Mouse (Mus musculus) right cerebral cortex, postnatal 4 days (tissue): ENCODE results near the gene Colgalt2.

Experiments
- DNase-seq: peaks from one replicate; pipeline ENCODE4 v3.0.0-alpha.2; 2022

Gene Colgalt2

GRCm38 (mm10) chr1:152496831-152497230, 97.2 kb downstream of the Colgalt2 start:
- DNase-seq: no peak

GRCm38 (mm10) chr1:152497581-152497980, 98.0 kb downstream of the Colgalt2 start:
- DNase-seq: no peak

GRCm38 (mm10) chr1:152499802-152500201, 100.2 kb downstream of the Colgalt2 start:
- DNase-seq: no peak

GRCm38 (mm10) chr1:152506175-152506574, 106.5 kb downstream of the Colgalt2 start:
- no peak for DNase-seq

- DNase-seq: no peak
These were observed 107.1 kb downstream of the Colgalt2 start for GRCm38 (mm10) chr1:152506726-152507125.

- no peak for DNase-seq
These were observed 109.0 kb downstream of the Colgalt2 start for GRCm38 (mm10) chr1:152508481-152509220.

- no peak for DNase-seq
These were observed 111.6 kb downstream of the Colgalt2 start for GRCm38 (mm10) chr1:152511237-152511636.

GRCm38 (mm10) chr1:152514256-152514655, 114.6 kb downstream of the Colgalt2 start:
- no peak for DNase-seq

- DNase-seq: no peak
These were observed 117.5 kb downstream of the Colgalt2 start for GRCm38 (mm10) chr1:152517057-152517570.

GRCm38 (mm10) chr1:152518971-152519370, 119.3 kb downstream of the Colgalt2 start:
- DNase-seq: no peak

- DNase-seq: peak; percentile 65
These were observed 121.4 kb downstream of the Colgalt2 start for GRCm38 (mm10) chr1:152520798-152521575.

GRCm38 (mm10) chr1:152522226-152522625, 122.6 kb downstream of the Colgalt2 start:
- DNase-seq: no peak

GRCm38 (mm10) chr1:152523292-152523691, 123.7 kb downstream of the Colgalt2 start:
- no peak for DNase-seq

- DNase-seq: no peak
These were observed 124.7 kb downstream of the Colgalt2 start for GRCm38 (mm10) chr1:152524098-152524892.

- peak; percentile 64 for DNase-seq
These were observed 125.5 kb downstream of the Colgalt2 start for GRCm38 (mm10) chr1:152524987-152525648.

GRCm38 (mm10) chr1:152526154-152526553, 126.5 kb downstream of the Colgalt2 start:
- DNase-seq: no peak

GRCm38 (mm10) chr1:152528214-152528613, 128.6 kb downstream of the Colgalt2 start:
- no peak for DNase-seq

GRCm38 (mm10) chr1:152528778-152529177, 129.1 kb downstream of the Colgalt2 start:
- no peak for DNase-seq

- no peak for DNase-seq
These were observed 131.9 kb downstream of the Colgalt2 start for GRCm38 (mm10) chr1:152531498-152531897.

GRCm38 (mm10) chr1:152534531-152534930, 134.9 kb downstream of the Colgalt2 start:
- no peak for DNase-seq

- no peak for DNase-seq
These were observed 136.9 kb downstream of the Colgalt2 start for GRCm38 (mm10) chr1:152536416-152537018.

GRCm38 (mm10) chr1:152537186-152537585, 137.6 kb downstream of the Colgalt2 start:
- no peak for DNase-seq
